Mouse (Mus musculus) sigmoid colon, adult 10 weeks (tissue): ENCODE data around the gene Mrpl10. TPM values are rescaled to one million over a fixed set of nuclear protein-coding genes. Genes with fewer than 3 reads are reported as not detected.

ENCODE experiments used
- polyA plus RNA-seq: library from polyadenylated mRNA; stranded (reverse); fragments of 350-450 nt; fragmentation: Illumina TruSeq; extraction: RNeasy Lipid Tissue Mini Kit (QIAGEN cat#74804); gene quantifications from one replicate; pipeline ENCODE4 v1.2.3, GENCODE M21; 2014; ENCODE audit warnings: low read depth, low replicate concordance

Gene Mrpl10
- polyA plus RNA-seq: 10.6 TPM

DNA sequence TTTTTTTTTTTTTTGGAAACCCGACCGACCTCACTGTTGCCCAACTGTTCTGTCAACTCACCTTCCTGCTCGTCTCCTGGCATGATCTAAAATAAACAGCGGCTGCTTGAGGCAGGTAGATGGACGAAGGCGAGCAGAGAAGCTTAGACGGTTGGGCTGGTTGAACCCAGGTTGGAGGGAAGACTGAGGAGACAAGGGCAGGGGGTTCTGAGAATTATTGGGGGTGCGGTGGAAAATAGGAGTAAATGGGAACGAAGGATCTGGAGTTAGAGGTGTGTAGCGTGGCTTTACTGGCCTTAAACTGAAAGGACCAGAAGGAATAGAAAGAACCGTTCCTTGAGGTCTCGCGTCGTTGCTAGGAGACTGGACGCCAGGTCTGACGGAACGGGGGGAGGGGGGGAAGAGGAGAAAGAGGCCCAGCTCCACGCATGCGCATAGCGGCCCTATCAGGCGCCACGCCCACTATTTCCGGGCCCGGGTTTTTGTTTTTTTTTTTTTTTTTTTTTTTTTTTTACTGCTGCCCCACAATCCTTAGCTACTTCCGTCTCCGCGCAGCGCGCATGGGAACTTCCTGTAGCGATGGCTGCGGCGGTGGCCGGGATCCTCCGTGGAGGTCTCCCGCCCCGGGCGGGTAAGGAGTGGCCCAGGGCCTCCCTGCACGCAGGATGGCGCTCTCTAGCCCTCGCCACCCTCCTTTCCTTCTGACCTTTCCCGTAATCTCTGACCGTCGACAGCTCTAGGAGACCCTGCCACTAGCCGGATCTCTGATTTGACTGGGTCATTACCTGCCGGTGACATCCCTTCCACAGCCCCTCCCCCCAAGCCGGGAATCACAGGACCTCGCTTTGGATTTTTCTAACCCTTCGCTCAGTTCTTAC lies at the start of gene Mrpl10, which contains the start of gene Lrrc46:
TSS of gene Mrpl10 (plus strand) at position 539 of the 878 bp plus-strand sequence.
TSS of gene Lrrc46 (minus strand) at position 386 of the 878 bp plus-strand sequence.

DNA sequence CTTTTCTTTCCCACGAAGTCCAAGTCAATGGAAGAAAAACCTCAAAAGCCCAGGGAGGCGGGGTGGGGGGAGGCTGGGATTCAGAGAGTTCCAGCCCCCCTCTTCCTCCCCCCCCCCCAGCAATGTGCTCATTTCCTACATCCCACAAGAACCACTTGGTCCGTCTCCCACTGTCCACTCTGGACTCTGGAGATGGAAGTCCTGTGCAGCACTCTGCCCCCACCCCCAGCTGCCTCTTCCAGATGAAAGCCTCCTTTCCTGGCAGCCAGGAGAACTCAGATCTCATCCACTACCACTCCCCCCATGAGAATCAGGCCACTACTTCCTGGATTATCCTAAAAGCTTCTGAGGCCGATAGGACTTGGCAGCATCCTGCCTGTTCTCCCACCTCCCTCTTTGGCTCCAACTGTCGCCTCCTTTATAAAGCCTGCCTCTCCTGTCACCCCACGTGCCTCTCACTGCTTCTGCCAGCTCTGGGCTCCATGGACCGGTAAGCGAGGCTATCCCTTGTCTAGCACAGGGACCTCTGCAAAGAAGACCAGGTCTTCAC lies 28.2 kb upstream of the Mrpl10 start, which contains the start of gene Sp6:
TSS of gene Sp6 (plus strand) at position 274 of the 550 bp plus-strand sequence.

DNA sequence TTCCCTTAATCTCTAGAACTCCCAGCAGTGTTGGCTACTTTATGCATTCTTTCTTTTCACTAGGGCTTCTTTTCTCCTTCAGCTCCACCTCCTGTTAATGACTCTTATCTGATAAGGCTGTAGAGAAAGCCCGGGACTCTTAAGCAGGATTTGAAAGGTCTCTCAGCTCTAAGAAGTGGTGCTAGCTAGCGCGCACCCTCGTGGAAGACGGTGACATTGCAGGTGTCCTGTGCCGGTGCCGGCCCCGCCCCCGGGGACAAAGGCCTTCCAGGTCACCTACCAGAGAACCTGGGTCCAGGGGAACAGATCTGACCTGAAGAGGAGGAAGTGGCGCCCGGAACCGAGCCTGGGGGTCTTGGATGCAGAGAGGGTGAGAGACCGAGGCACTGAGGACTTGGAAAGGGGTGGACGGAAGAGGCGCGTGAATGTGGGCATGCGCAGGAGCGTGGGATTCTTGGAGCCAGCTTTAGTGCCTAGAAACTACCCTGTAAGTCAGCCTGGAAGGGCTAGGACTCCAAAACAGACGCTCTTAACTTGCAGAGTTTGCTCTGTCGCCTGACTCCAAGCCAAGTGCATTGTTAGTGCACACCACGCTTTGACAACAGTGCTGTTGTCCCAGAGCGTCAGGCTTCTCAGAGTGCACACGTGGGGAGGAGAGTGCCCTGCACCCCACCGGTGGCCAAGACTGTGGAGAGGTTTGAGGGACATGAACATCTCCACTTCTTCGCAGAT lies 11.5 kb upstream of the Mrpl10 start, which contains the start of gene Scrn2:
TSS of gene Scrn2 (plus strand) at position 253 of the 732 bp plus-strand sequence.

DNA sequence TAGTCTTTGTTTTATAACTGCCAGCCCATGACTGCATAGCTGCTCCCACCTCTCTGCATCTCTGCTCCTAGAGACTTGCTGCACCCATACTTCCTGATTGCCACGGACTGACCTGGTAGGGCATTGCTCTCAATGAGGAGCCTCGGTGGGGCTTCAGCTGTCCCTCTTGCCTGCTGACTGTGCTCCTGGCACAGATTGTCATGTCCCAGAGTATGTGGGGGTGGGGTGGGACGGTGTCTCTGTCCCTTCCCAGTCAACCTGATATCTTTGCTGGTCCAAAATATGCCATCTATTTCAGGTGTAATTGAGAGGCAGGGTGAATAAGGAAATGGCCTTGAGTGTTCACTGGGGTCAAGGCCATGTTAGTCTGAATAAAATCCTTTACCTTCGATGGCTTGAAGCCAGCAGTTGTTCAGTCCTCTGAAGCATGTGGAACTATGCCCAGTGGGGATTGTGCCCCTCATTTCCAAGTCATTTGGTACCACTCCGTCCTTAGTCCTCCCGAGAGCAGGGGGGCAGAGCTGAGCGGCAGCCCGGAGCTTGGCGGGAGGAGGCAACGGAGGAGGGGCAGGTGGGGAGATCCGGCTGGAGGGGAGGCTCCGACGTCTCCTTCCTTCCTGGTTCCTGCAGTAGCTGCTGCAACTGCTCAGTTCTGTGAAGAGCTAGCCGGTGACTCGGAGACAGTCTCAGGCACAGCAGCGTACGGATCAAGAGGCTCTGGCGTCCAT lies 9.0 kb downstream of the Mrpl10 start, which contains the start of gene Osbpl7:
TSS of gene Osbpl7 (plus strand) at position 413 of the 728 bp plus-strand sequence.

Other genes with a start within 250 kb of the Mrpl10 start
- 35.3 TPM for gene Nfe2l1, start 211.6 kb upstream of the Mrpl10 start, polyA plus RNA-seq
- gene Copz2, start 191.7 kb upstream of the Mrpl10 start, polyA plus RNA-seq: 7.0 TPM
- gene Cdk5rap3, start 125.1 kb upstream of the Mrpl10 start, polyA plus RNA-seq: 17.9 TPM
- gene Prr15l, start 113.5 kb upstream of the Mrpl10 start, polyA plus RNA-seq: 77.5 TPM
- 13.9 TPM for gene Pnpo, start 97.6 kb upstream of the Mrpl10 start, polyA plus RNA-seq
- 4.5 TPM for gene Sp2, start 58.6 kb upstream of the Mrpl10 start, polyA plus RNA-seq
- not detected for gene Sp6, start 28.2 kb upstream of the Mrpl10 start, polyA plus RNA-seq
- gene Scrn2, start 11.6 kb upstream of the Mrpl10 start, polyA plus RNA-seq: not detected
- gene Lrrc46, start 153 bp upstream of the Mrpl10 start, polyA plus RNA-seq: not detected
- gene Osbpl7, start 9.1 kb downstream of the Mrpl10 start, polyA plus RNA-seq: 1.5 TPM
- gene Tbx21, start 73.8 kb downstream of the Mrpl10 start, polyA plus RNA-seq: not detected
- gene Tbkbp1, start 109.9 kb downstream of the Mrpl10 start, polyA plus RNA-seq: 0.32 TPM
- 117 TPM for gene Kpnb1, start 146.3 kb downstream of the Mrpl10 start, polyA plus RNA-seq
- gene Npepps, start 239.1 kb downstream of the Mrpl10 start, polyA plus RNA-seq: 144 TPM